Mouse (Mus musculus) lung, postnatal 0 days (tissue): ENCODE measurements around the gene Oas1d.

Source experiments
- CTCF ChIP-seq: IDR thresholded peaks from 2 replicates; pipeline ENCODE4 v1.5.1; 2016; ENCODE audit warnings: antibody characterized with exemption, mild to moderate bottlenecking
- EP300 ChIP-seq: IDR thresholded peaks from 2 replicates; pipeline ENCODE4 v1.6.1; 2016; ENCODE audit warnings: antibody characterized with exemption, mild to moderate bottlenecking, control low read depth

GRCm38 (mm10) chr5:120890991-120891390, 23.3 kb upstream of the Oas1d start:
- TF ChIP-seq CTCF (no peak), EP300 (no peak)
